In the genomic region with DNA sequence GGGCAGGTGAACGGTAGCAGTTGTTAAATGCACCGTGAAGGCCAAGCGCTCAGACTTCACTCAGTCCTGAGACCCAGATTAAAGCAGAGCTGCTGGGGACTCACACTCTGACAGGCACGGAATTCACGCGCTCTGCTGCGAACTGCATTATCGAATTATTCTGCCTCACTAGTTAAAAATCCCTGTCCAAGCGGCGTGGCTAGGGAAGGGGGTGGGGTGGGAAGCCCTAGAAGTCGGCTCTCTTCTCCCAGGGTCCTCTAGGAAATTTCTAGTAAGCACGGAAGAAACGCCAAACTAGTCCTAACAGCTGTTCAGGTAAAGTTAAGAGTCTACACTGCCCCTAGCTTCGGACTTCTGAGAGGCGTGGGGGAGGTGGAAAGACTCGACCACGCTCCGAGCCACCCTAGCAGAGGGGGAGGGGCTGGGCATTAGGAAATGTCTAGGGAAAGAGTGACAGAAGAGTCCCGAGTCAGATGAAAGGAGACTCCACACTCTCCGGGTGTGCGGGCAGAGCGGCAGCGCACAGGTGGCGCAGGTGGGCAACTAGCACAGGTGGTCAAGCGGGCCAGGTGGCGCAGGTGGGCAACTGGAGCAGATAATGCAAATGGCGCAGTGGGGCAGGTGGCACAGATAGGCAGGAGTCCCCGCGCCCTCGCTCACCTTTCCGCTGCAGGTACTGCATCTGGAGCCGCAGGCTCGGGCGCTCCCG, we compare ENCODE assay signal across 9 mouse cellular contexts. TPM values are rescaled to one million over a fixed set of nuclear protein-coding genes. Genes with fewer than 3 reads are reported as not detected.
DNase-seq lines count a peak whose midpoint lies in the region; ATAC-seq and TF ChIP-seq lines count a peak whose summit lies in the region.
"Had no signal": no experiment of that assay in that cellular context is flagged by ENCODE, and none has a peak within 500 bp of the region (broad histone marks: within the 10 kb centered on the region; RNA-seq: fewer than 3 reads in every experiment).

No protein-coding gene starts in this region.

- TF ChIP-seq CTCF in cerebellum, adult 2 months (IDR thresholded peaks at IDR 0.05; ENCODE audit: borderline replicate concordance, insufficient read depth, low read depth, low read length) = no peak
- no peak; the same call in 1 of the 2 replicates for TF ChIP-seq CTCF in intestine, postnatal 0 days (IDR thresholded peaks at IDR 0.05; ENCODE audit: low read depth)

- H3K36me3 ChIP-seq in forebrain, embryonic 14.5 days (ENCODE audit: control insufficient read depth, insufficient read depth, low read length) = no peaks in the 10 kb centered on the region
- no peaks in the 10 kb centered on the region for H3K36me3 ChIP-seq in intestine, postnatal 0 days (ENCODE audit: control insufficient read depth, insufficient read depth)
- H3K36me3 ChIP-seq in stomach, embryonic 15.5 days = no peaks in the 10 kb centered on the region

- peak overlapping the region; percentile 52 for H3K9ac ChIP-seq in forebrain, embryonic 14.5 days (ENCODE audit: low read length)
- peak overlapping the region; percentile 76 for H3K9ac ChIP-seq in intestine, postnatal 0 days (ENCODE audit: low read depth, low read length)
- H3K9ac ChIP-seq in stomach, embryonic 15.5 days = peak overlapping the region; percentile 45; the same call in 1 of the 2 replicates

- WGBS in cerebellum, adult 2 months = 2% methylated on average over 35 of the region's 35 CpGs
- under 1% methylated on average over 34 of the region's 35 CpGs for WGBS in forebrain, embryonic 14.5 days
- 2% methylated on average over 35 of the region's 35 CpGs for WGBS in intestine, postnatal 0 days
- 2% methylated on average over 35 of the region's 35 CpGs for WGBS in stomach, embryonic 15.5 days

- no peak for TF ChIP-seq POLR2A in cerebellum, adult 2 months (IDR thresholded peaks at IDR 0.05; ENCODE audit: borderline replicate concordance, insufficient read depth, low read length)

- peaks cover 1% of the 10 kb centered on the region; the same call in 1 of the 2 replicates for H3K27me3 ChIP-seq in cerebellum, adult 2 months (ENCODE audit: control insufficient read depth, insufficient read depth, low read length)
- peaks cover 15% of the 10 kb centered on the region for H3K27me3 ChIP-seq in forebrain, embryonic 14.5 days (replicated peaks; ENCODE audit: control insufficient read depth, insufficient read depth, low read length)
- no peaks in the 10 kb centered on the region for H3K27me3 ChIP-seq in intestine, postnatal 0 days (replicated peaks; ENCODE audit: control insufficient read depth, insufficient read depth, low read length)
- H3K27me3 ChIP-seq in stomach, embryonic 15.5 days (replicated peaks) = peaks cover 10% of the 10 kb centered on the region; the same call in 1 of the 2 replicates

- ATAC-seq in forebrain, embryonic 14.5 days = peak; percentile 75
- peak; percentile 52 for ATAC-seq in intestine, postnatal 0 days
- peak; percentile 70; the same call in 1 of the 2 replicates for ATAC-seq in stomach, embryonic 15.5 days (ENCODE audit: insufficient read depth, low FRiP score, low read depth)

- no peak overlapping the region for H3K27ac ChIP-seq in cerebellum, adult 2 months (ENCODE audit: insufficient read depth, low read length)
- no peak overlapping the region for H3K27ac ChIP-seq in forebrain, embryonic 14.5 days (ENCODE audit: low read depth, low read length)
- H3K27ac ChIP-seq in intestine, postnatal 0 days (ENCODE audit: low read depth, low read length) = peak overlapping the region; percentile 83
- peak overlapping the region; percentile 82 for H3K27ac ChIP-seq in stomach, embryonic 15.5 days

- H3K4me1 ChIP-seq in cerebellum, adult 2 months (ENCODE audit: control insufficient read depth, insufficient read depth, low read length) = no peaks in the 10 kb centered on the region; the same call in 1 of the 2 replicates
- H3K4me1 ChIP-seq in forebrain, embryonic 14.5 days (ENCODE audit: control insufficient read depth, insufficient read depth, low read length) = peaks cover 9% of the 10 kb centered on the region
- 0 out of 2 replicates have a peak, but pooled peaks cover 3% of the 10 kb centered on the region for H3K4me1 ChIP-seq in intestine, postnatal 0 days (replicated peaks; ENCODE audit: control insufficient read depth, insufficient read depth, low read length)
- H3K4me1 ChIP-seq in stomach, embryonic 15.5 days = peaks cover 7% of the 10 kb centered on the region

- no peaks in the 10 kb centered on the region for H3K9me3 ChIP-seq in forebrain, embryonic 14.5 days (replicated peaks; ENCODE audit: control insufficient read depth, low read length)
- no peaks in the 10 kb centered on the region for H3K9me3 ChIP-seq in intestine, postnatal 0 days (ENCODE audit: control insufficient read depth)
- no peaks in the 10 kb centered on the region for H3K9me3 ChIP-seq in stomach, embryonic 15.5 days

- peak in 1 of 2 experiments; percentile 16 for DNase-seq in cerebellum, adult 2 months
- DNase-seq in cerebellum, adult 11 months = no peak
- DNase-seq in R1 (ENCODE audit: low read depth, low spot score) = peak; percentile 63
- DNase-seq in forebrain, embryonic 14.5 days (ENCODE audit: low spot score) = peak; percentile 58
- DNase-seq in lung, postnatal 10 days = peak; percentile 63
- no peak for DNase-seq in spleen, postnatal 36 days (ENCODE audit: low spot score in 2 of 2)

- H3K4me3 ChIP-seq in cerebellum, adult 2 months (replicated peaks; ENCODE audit: insufficient read depth, low read depth, low read length) = peak overlapping the region; percentile 36
- peak overlapping the region; percentile 43 for H3K4me3 ChIP-seq in forebrain, embryonic 14.5 days (ENCODE audit: low read depth, low read length)
- peak overlapping the region; percentile 67 for H3K4me3 ChIP-seq in intestine, postnatal 0 days (ENCODE audit: low read depth, low read length)
- peak overlapping the region; percentile 61 for H3K4me3 ChIP-seq in stomach, embryonic 15.5 days (replicated peaks)

- H3K4me2 ChIP-seq in forebrain, embryonic 14.5 days (ENCODE audit: low read length) = peak overlapping the region; percentile 78
- peak overlapping the region; percentile 87 for H3K4me2 ChIP-seq in intestine, postnatal 0 days (replicated peaks; ENCODE audit: low read depth)
- peak overlapping the region; percentile 89 for H3K4me2 ChIP-seq in stomach, embryonic 15.5 days

RNA-seq across cellular contexts. Expression of a gene that starts 0.6 kb away (rescaled TPM):
- 25.8 and 26.0 TPM in 2 replicates for polyA plus RNA-seq in cerebellum, adult 2 months (2012; rRNA removed)
- 9.3 and 12.0 TPM in 2 replicates for polyA plus RNA-seq in forebrain, embryonic 14.5 days (2014; fragmentation: Nextera tagmentation; extraction: Ambion mirVana)
- 2.8 and 2.9 TPM in 2 replicates for polyA plus RNA-seq in intestine, postnatal 0 days (2015; fragmentation: Nextera tagmentation; extraction: Ambion mirVana)
- polyA plus RNA-seq in stomach, embryonic 15.5 days (2015; fragmentation: Nextera tagmentation; extraction: Ambion mirVana) = 8.0 and 8.2 TPM in 2 replicates
- polyA plus RNA-seq: C2C12 had no signal

RNA-seq across cellular contexts. Expression of a gene that starts 14.4 kb away (rescaled TPM):
- 48.6 and 49.2 TPM in 2 replicates for polyA plus RNA-seq in cerebellum, adult 2 months (2012; rRNA removed)
- polyA plus RNA-seq in forebrain, embryonic 14.5 days (2014; fragmentation: Nextera tagmentation; extraction: Ambion mirVana) = 27.3 and 33.7 TPM in 2 replicates
- polyA plus RNA-seq in intestine, postnatal 0 days (2015; fragmentation: Nextera tagmentation; extraction: Ambion mirVana) = 68.6 and 78.1 TPM in 2 replicates
- 39.6 and 44.2 TPM in 2 replicates for polyA plus RNA-seq in stomach, embryonic 15.5 days (2015; fragmentation: Nextera tagmentation; extraction: Ambion mirVana)

Comparison
In these comparisons a context has a peak if more than half of its experiments do, and no peak if none do; other contexts are left out.
1. DNase-seq: peak in R1 (single experiment), forebrain, embryonic 14.5 days (single experiment) and lung, postnatal 10 days (single experiment); none in cerebellum, adult 11 months (single experiment) and spleen, postnatal 36 days (0 of 2).
2. H3K27ac ChIP-seq: peak in intestine, postnatal 0 days (single experiment) and stomach, embryonic 15.5 days (single experiment); none in cerebellum, adult 2 months (single experiment) and forebrain, embryonic 14.5 days (single experiment).
3. Peak in every context shown above with its lines, with median percentiles within 50 percentile points of each other: H3K4me3 ChIP-seq, ATAC-seq, H3K4me2 ChIP-seq and H3K9ac ChIP-seq.